Mouse (Mus musculus): ENCODE results near the gene Mtfmt.

DNA sequence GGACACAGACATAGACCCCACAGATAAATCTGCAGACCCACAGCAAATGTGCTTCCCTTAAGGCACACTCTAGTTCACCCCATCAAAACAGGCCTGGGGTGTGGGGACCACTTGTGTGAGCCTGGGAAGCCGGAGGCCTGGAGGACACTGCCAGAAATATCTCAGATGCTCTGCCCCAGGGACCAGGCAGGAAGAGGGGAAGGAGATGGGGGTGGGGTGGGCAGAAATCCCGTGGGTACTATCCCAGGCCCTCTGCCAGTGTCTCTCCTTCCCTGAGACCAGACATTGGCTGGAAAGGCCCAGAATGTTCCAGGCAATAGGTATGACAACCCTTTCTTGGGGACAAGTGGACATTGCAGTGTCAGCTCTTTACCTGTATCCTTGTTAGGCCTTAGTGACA, 42.0 kb upstream of the Mtfmt start:
- TF ChIP-seq EP300 (IDR thresholded peaks at IDR 0.05; ENCODE audit: insufficient read depth, low read depth, low read length) (no peak), POLR2A (IDR thresholded peaks at IDR 0.05; ENCODE audit: insufficient read depth, low read depth, low read length) (no peak), CTCF (IDR thresholded peaks at IDR 0.05) (no peak)

Measured in heart, adult 2 months (tissue).